Mouse (Mus musculus) erythroblast, embryonic 14.5 days (primary cell): ENCODE measurements around the gene Col18a1.

Experiments
- GATA1 ChIP-seq: IDR thresholded peaks from 2 replicates; pipeline ENCODE4 v1.6.1; 2012; ENCODE audit warnings: low read length, inconsistent platforms, mixed read lengths
- TAL1 ChIP-seq: IDR thresholded peaks from 3 replicates; pipeline ENCODE4 v1.6.1; 2012; ENCODE audit warnings: low read length, inconsistent platforms, mixed read lengths

DNA sequence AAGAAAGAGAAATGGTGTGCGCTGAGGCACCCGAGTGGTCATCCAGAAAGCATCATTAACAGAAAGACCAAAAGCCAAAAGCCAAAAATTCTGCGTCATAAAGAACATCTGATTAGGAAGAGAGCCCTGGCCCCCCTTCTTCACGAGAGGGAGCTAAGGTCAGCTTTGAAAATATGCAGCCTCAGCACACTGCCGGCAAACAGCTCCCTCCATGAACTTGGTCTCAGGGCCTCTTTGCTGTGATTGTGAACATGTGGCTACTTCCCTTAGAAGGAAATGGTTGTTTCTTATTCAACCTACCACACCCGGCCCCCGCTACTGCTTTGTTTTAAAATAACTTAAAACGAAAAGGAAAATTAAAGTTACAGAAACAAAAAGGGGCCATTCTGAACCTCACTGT is 48.2 kb upstream of the Col18a1 start:
- TF ChIP-seq TAL1 (no peak), GATA1 (no peak)
